Mouse (Mus musculus) testis, adult 2 months (tissue): ENCODE data around the gene Gm36028. TPM values are rescaled to one million over a fixed set of nuclear protein-coding genes. Genes with fewer than 3 reads are reported as not detected.

Source experiments
- H3K27ac ChIP-seq: fragments of 200-500 bp; 2 replicates; pipeline ENCODE4 v1.5.1; 2012; ENCODE audit warnings: low read depth, low read length; ENCODE audit not compliant: control insufficient read depth, insufficient read depth
- H3K27me3 ChIP-seq: fragments of 200-500 bp; 2 replicates; pipeline ENCODE4 v1.6.1; 2012; ENCODE audit warnings: mild to moderate bottlenecking, low read length, moderate library complexity; ENCODE audit not compliant: control insufficient read depth, insufficient read depth
- H3K36me3 ChIP-seq: fragments of 200-500 bp; 2 replicates; pipeline ENCODE4 v1.6.1; 2012; ENCODE audit warnings: mild to moderate bottlenecking, low read length; ENCODE audit not compliant: control insufficient read depth, insufficient read depth
- H3K4me1 ChIP-seq: fragments of 200-500 bp; 2 replicates; pipeline ENCODE4 v1.6.1; 2012; ENCODE audit warnings: low read length; ENCODE audit not compliant: control insufficient read depth, insufficient read depth
- H3K4me3 ChIP-seq: fragments of 200-500 bp; 2 replicates; pipeline ENCODE4 v1.5.1; 2012; ENCODE audit warnings: low read depth, mild to moderate bottlenecking, low read length, moderate library complexity, mixed read lengths; ENCODE audit not compliant: control insufficient read depth
- CTCF ChIP-seq: fragments of 200-500 bp; IDR thresholded peaks from 2 replicates; pipeline ENCODE4 v1.5.1; 2012; ENCODE audit warnings: low read depth, mild to moderate bottlenecking, inconsistent platforms, low read length, moderate library complexity; ENCODE audit not compliant: control insufficient read depth, insufficient read depth, insufficient replicate concordance
- POLR2A ChIP-seq: fragments of 200-500 bp; IDR thresholded peaks from 2 replicates; pipeline ENCODE4 v1.6.1; 2012; ENCODE audit warnings: low read depth, mild to moderate bottlenecking, inconsistent platforms, low read length, moderate library complexity; ENCODE audit not compliant: control insufficient read depth
- polyA plus RNA-seq: library from polyadenylated mRNA; depleted of rRNA; stranded (reverse); fragments of >200 nt; gene quantifications from 2 replicates; pipeline ENCODE4 v1.2.3, GENCODE M21; 2012; rRNA removed

The Gm36028 gene
- 1.2 TPM in 2 replicates for polyA plus RNA-seq

DNA sequence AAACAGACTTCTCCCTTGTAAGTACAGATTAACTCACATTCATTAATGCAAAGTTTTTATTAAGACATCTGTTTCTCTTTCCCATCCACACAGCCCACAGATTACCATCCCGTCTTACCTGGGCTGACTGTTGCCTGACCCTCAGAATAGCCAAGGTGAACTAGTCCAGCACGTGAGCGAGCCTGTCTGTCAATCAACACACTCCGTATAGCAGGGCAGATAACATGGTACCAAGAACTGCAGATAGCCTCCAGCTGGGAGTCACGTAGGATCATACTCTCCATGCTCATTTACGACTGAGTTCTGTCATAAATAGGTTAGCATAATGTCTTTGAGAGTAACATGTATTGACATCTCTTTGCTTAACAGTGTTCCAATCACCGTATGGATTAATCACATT, at the start of gene Gm36028:
Gm36028 (minus strand) TSS at position 118 of the 400 bp plus-strand sequence.
- no peaks in the 10 kb centered on the region for H3K27me3 ChIP-seq
- H3K4me1 ChIP-seq, result no peaks in the 10 kb centered on the region
- no peaks in the 10 kb centered on the region for H3K36me3 ChIP-seq
- H3K4me3 ChIP-seq, result no peak within 1 kb of the TSS
- H3K27ac ChIP-seq, result no peak within 1 kb of the TSS
- TF ChIP-seq POLR2A, result no peak

DNA sequence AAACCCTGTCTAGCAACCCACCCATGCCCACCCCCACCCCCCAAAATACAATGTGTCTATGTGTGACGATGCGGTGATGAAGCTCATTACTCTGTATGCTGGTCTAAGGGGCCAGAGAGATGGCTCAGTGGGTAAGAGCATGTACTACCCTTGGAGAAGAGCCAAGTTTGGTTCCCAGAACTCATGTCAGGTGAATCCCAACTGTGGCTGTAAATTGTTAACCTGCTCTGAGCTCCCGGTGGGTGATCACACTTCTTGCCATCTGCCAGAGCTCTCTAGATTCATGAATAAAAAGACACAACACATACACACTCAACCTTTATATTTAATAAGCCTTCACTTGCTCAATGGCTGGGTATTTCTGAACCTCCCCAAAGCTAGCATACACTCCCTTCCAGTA, 45.5 kb upstream of the Gm36028 start:
- H3K4me3 ChIP-seq, result no peak overlapping the region
- no peaks in the 10 kb centered on the region for H3K27me3 ChIP-seq
- no peak overlapping the region for H3K27ac ChIP-seq
- no peak for TF ChIP-seq POLR2A
- TF ChIP-seq CTCF, result no peak
- no peaks in the 10 kb centered on the region for H3K36me3 ChIP-seq
- H3K4me1 ChIP-seq, result peaks cover 2% of the 10 kb centered on the region

DNA sequence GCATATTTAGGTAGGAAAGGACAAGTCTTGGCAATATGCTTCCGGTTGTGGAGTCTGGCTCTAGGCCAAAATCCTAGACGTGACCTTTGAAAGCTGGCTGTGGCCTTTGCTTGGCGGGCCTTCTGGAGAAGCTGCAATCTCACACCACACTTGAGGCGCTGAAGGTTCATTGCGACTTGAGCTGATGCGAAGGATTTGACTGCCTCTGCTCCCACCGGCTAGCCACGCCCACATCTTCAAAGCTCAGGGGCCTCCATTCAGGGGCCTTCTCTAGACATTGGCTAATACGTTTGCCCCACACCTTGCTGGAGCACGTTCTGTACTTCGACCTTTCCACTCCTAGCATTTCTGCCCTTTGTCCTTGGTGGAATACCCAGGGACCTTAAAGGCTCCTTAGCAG, 40.4 kb upstream of the Gm36028 start:
- Histone ChIP-seq H3K4me1 (no peaks in the 10 kb centered on the region), H3K36me3 (no peaks in the 10 kb centered on the region), H3K27me3 (no peaks in the 10 kb centered on the region), H3K4me3 (no peak overlapping the region), H3K27ac (no peak overlapping the region)
- TF ChIP-seq POLR2A (no peak), CTCF (no peak)

DNA sequence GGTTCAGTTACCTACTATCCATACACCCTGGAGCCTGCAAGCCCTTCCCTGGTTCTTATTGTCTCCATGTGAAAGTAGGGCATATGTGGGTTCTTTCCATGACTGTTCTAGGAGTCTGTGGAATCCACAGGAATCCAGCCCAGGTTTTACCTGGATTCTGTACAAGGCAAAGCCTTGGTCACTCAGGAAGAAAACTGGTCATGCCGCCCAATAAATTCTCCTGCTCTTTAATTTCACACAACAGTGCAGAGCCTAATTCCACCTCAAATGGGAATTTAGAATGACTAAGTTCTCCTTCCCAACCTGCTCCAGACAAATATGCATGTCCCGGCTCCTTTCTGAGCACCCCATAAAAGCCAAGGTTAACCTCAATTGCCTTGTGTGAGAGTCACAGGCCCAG, 38.4 kb upstream of the Gm36028 start:
- Histone ChIP-seq H3K4me3 (no peak overlapping the region), H3K36me3 (no peaks in the 10 kb centered on the region), H3K27ac (no peak overlapping the region), H3K27me3 (no peaks in the 10 kb centered on the region), H3K4me1 (no peaks in the 10 kb centered on the region)
- no peak for TF ChIP-seq CTCF
- TF ChIP-seq POLR2A, result no peak

DNA sequence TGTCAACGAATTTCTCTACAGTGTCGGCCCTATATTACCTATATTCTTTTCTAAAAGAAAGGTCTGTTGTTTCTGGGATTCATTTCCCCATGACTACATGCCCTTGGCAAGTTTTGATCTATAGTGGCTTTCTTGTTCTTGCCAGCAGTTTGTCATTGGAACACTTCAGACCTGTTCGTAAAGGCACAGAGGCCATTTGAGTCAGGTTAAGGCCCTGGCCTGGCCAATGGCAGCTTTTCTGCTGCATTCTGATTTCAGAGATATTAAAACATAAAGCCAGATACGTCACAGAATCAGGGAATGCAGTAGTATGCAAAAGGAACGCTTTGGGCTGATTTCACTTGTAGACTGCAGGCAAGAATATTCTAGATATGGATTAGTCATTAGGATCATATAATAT, 37.8 kb upstream of the Gm36028 start:
- no peak overlapping the region for H3K4me3 ChIP-seq
- no peak overlapping the region for H3K27ac ChIP-seq
- H3K4me1 ChIP-seq, result no peaks in the 10 kb centered on the region
- H3K36me3 ChIP-seq, result no peaks in the 10 kb centered on the region
- no peak for TF ChIP-seq CTCF
- no peak for TF ChIP-seq POLR2A
- H3K27me3 ChIP-seq, result no peaks in the 10 kb centered on the region

DNA sequence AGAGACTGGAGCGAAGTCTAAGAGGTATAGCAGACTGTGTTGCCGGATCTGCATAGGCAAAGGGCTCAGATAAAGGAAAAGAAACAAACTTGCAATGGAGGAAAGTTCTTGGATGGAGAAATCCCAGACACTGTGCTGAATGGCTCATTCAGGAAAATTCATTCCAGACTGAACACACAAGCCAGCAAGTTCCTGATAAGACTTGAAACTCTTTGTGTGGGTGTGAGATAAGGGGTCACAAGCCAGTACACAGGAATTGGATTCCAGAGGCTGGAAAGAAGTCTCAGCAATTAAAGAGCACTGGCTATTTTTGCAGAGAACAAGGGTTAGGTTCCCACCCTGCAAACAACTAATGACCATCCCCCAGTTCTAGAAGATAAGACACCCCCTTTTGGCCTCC, 33.0 kb upstream of the Gm36028 start:
- Histone ChIP-seq H3K4me1 (no peaks in the 10 kb centered on the region; the same call in 1 of the 2 replicates), H3K27me3 (no peaks in the 10 kb centered on the region), H3K36me3 (no peaks in the 10 kb centered on the region), H3K4me3 (no peak overlapping the region), H3K27ac (no peak overlapping the region)
- TF ChIP-seq POLR2A, result no peak
- no peak for TF ChIP-seq CTCF

DNA sequence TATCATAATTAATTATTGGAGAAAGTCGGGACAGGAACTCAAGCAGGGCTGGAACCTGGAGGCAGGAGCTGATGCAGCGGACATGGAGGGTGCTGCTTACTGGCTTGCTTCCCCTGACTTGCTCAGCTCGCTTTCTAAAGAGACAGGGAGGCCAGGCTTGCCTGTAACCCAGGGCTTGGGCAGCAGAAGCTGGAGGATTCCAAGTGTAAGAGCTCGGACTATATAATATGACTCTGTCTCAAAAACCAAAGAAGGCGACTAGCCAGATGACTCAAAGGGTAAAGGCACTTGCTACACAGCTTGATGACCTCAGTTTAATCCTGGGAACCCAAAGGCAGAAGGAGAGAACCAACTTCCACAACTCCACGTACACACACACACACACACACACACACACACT, 32.4 kb upstream of the Gm36028 start:
- no peaks in the 10 kb centered on the region for H3K27me3 ChIP-seq
- H3K36me3 ChIP-seq, result no peaks in the 10 kb centered on the region
- no peak overlapping the region for H3K27ac ChIP-seq
- H3K4me1 ChIP-seq, result no peaks in the 10 kb centered on the region; the same call in 1 of the 2 replicates
- TF ChIP-seq POLR2A, result no peak
- no peak for TF ChIP-seq CTCF
- H3K4me3 ChIP-seq, result no peak overlapping the region

DNA sequence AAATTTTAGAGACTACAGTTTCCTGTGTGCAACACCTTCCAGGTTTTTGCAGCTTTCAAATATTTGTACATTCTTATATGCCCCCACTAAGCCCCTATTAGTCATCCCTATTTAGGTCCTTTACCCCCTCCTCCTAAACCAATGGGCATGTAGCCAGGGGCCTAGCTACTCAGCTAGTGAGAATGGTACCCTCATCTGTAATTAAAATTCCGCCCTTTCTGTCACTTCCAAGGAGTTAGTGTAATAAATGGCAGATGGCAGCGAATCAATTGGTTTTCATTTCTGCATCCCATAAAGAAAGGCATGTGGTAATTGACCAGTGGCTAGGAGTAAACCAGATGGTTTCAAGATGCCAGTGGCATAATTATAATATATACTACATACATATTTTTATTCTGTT, 31.7 kb upstream of the Gm36028 start:
- no peak for TF ChIP-seq CTCF
- no peak for TF ChIP-seq POLR2A
- Histone ChIP-seq H3K4me1 (no peaks in the 10 kb centered on the region; the same call in 1 of the 2 replicates), H3K27me3 (no peaks in the 10 kb centered on the region), H3K4me3 (no peak overlapping the region), H3K27ac (no peak overlapping the region), H3K36me3 (no peaks in the 10 kb centered on the region)
